Mouse (Mus musculus): ENCODE results near the gene Plscr2.

Gene Plscr2

DNA sequence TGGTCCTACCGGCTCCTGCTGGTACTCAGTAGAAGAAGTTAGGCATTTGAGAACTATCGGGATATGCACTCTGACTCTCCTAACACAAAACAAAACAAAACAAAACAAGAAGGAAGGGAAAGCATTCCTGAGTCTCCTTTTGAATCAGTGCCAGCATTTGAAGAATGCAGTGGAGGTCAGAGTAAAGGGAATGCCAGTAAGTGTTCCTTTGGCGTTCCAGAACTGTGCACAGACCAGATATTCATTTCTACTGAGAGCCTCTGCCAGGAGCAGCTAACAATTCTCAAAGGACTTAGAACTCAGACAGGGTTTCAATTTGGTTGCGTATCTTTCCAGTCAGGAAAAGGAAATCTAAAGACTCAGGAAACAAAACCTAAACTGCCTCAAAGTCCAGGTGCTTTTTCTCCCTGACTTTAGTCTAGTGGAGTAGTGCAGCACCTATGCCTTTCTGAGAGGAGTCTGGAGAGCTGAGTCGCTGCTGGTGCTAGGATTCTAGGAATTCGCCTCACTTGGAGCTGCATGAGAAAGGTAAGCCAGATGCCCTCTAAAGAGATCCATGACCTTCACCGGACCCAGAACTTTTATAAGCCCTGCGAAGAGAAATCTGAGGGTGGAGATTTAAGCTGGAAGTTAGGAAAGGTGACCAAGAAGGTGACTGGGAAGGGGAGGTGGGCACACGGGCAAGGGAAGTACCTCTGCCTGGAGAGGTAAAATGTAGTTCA lies at the start of gene Plscr2:
Gene Plscr2, plus strand, starts transcription at position 117 of the 722 bp plus-strand sequence.
- WGBS: 70% methylated on average over 9 of the region's 9 CpGs

DNA sequence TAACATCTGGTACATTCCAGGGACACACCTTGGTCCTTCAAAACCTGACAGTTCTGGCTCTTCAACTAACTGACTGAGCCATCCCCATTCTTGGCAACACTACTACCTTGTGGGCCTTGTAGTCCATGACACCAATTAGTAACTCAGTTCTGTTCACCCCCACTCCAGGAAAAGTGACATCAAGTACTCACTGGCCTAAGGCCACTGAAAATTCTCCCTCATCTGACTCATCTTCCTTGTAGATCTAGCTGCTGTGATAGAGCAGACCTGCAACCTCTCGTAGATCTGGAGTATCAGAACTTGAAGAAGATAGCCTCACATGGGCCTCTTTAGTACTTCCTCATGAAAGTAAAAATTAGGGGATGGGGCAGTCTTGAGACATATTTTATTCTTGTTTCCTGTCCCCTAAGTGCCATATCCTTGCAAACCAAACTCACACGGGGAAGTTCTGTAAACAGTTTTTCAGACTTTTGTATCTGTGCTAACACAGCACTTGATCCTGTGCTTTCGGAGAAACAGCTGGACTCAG lies 49.2 kb upstream of the Plscr2 start:
- 89% methylated on average over 3 of the region's 3 CpGs for WGBS

DNA sequence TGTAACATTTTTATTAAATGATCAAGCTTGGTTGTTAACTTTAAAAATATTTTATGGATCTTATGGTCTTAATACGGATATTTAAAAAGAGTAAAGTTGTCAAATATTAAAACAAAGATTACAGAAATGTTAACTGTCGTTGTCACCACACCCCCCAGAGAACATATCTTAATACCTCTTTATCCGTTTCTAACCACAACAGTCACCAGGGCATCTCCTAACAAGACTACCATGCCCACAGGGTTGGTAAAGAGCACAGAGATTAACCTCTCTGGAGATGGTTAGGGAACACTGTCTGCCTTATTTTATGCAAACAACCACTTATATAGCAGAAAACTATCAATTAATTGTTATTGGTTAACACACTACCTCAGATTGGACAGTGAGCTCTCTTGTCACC lies 48.6 kb upstream of the Plscr2 start:
- 90% methylated on average over 3 of the region's 3 CpGs for WGBS

DNA sequence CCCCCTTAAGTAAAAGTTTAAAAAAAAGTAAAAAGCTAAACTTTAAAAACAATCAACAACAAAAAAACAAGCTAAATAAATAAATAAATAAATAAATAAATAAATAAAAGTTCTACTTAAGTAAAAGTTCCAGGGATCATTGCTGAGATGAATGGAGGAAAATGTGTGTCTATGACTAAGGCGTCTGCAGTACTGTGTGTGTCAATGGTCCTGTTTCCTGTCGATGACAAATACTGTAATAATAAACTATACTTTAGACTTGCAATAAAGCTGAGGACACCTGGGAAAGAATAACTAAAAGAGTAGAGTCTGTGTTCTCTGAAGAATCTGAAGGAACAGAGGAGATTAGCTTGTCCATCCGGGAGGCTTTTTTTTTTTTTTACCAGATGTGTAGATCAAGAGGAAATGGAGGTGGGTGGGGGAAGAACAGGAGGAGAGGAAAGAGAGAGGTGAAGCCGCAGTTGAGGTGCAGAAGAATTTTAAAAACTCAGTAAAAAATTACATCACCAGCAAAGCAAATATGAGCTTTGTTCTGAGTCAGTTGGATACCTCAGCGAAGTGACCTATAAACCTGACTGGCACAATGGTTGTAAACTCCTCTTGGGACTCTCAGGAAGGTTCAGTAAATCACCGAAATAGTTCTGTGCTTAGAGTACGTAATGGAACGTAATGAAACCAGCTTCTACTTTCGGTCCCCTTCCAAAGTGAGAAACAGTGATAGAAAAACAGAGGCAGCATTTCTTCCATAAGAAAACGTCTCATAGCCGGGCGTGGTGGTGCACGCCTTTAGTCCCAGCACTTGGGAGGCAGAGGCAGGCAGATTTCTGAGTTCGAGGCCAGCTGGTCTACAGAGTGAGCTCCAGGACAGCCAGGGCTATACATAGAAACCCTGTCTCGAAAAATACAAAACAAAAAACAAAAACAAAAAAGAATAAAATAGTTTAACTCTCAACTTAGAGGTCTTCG lies 46.3 kb upstream of the Plscr2 start:
- WGBS: 89% methylated on average over 16 of the region's 16 CpGs

DNA sequence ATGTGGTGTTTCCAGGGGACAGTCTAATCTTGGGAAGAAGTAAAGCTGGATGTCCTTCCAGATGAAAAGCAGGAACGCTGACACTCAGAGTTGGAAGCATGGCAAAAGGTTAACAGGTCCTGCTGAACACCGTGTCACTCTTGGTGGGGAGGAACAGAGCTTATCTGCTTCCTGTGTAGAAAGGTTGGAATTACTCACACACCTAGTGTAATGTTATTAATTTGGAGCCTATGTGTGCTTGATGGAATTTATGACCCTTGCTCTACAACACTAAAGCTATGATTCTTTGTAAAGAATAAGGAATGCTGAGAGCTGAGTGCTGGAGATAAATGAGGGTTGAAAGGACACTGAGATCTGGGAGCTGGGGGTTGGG lies 45.6 kb upstream of the Plscr2 start:
- 86% methylated on average over 2 of the region's 2 CpGs for WGBS

DNA sequence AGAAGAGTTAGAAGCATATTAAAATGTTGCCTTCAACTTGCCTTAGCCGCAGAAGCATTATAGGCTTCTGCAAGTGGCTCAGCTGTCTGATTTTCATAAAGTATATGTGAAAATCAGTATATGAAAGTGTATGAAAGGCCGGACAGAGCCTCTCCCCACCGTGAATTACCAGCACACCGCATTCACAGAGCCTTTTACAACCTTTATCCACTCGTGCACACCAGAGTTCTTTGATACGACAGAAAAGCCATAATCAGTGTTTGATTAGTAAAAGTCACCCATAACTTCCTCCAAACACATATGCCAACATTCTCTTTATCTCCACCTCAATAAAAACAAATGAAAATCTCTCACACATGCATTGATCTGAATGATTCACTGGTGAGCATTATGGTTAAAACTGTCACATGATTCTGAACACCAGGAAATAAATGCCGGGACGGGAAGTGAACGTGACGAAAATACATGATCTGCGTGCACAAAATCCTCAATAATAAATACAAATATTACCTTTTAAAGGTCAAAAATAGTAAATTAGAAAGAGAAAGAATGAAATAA lies 40.4 kb upstream of the Plscr2 start:
- WGBS: 93% methylated on average over 11 of the region's 11 CpGs

DNA sequence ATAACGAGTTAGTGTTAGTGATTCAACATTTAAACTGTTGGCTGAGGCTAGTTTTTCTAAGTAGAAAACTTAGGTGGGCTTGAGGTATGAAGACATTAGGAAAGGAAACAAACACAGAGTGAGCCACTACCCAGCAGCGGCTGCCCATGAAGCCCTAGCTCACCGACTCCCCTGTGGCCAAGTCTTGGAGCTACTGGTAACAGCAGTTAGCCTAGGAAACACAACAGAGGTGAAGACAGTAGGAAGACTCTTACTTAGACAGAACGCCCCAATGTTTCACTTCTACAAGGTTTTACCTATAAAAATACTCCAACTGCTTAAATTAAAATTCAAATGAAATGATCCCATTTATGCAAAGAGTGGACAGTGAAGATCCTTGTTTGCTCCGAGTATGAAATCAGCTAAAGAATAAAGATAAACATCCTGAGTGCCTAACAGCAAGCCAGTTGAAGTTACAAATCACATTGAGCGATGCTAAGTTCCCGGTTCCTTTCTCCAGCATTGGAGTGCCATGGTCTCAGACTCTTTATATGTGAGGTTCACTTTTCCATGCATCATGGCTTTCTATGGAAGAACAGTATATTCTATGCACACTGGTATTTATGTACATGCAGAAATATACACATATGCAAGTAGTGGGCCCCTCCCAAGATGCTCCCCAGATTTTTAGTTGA lies 26.5 kb upstream of the Plscr2 start:
- WGBS: 84% methylated on average over 7 of the region's 7 CpGs

DNA sequence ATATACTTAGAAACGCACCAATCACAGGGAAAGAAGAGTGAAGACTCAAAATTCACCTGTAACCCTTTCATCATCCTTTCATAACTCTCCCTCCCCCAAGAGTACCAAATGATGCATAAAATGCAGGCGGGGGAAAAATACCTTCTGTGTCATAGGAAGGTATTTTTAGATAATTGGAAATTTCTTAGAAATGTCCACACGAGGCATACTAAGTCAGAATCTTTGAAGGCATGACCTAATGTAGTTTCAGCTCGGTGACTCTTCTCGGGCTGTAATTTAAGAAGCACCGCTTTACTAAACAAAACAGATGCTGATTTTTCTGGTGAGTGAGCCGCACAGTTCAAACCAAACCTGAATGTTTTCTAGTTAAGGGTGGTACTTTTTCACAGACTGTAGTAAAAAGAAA lies 26.0 kb upstream of the Plscr2 start, which contains the start of gene Plscr1:
Gene Plscr1, plus strand, starts transcription at position 304 of the 406 bp plus-strand sequence.
- WGBS: 49% methylated on average over 7 of the region's 7 CpGs

DNA sequence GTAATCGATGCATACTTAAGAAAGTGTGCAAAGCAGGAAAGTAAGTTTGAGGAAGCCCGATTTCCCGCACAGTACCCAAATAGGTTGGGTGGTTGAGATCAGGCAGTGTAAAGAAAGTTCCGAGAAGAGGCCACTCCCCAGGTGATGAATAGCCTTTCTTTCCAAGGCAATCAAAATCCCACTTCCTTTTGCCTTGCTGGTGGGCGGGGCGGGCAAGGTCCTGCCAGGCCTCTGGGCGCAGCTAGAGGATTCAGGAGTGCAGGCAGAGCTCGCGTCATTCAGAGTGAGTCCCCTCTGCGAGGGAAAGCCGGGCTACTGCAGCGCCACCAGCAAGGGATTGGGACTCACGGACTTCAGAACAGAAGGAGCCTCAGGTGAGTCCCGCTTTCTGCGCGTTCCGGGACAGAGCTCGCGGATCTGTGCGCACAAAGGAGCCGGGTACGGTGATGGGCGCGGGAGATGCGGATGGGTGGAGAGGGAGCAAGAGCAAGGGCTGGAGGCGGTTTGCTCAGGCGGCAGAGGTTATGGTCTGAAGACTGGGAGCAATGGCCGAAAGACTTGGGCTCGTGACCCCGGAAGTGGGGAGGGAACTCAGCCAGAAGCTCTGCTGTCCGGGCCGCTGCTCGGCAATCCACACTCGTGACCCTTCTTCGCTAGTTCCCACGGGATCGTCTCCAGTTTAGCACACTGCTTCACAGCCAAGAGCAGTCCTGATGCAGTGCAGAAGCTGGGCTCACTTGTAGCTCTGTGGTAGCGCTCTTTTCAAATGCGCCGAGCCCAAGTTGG lies 25.2 kb upstream of the Plscr2 start:
- 2% methylated on average over 40 of the region's 40 CpGs for WGBS

DNA sequence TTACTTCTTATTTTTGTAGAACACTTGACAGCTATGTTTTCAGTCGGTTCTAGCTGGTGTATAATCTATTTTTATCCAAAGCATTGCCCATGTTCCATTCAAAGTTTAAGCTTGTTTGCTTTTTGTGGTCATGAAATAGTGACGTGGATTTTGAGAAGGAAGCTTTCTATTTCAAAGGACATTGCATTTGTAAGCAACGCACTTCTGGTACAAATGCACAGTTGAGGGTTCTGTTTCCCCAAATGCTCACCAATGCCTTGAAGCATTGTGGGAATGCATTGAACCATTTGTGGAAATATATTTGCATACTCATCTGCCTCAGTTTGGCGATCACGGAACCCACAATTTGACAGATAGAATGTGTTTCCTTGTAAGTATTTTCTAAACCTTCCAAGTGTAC lies 22.7 kb upstream of the Plscr2 start:
- 55% methylated on average over 5 of the region's 5 CpGs for WGBS

DNA sequence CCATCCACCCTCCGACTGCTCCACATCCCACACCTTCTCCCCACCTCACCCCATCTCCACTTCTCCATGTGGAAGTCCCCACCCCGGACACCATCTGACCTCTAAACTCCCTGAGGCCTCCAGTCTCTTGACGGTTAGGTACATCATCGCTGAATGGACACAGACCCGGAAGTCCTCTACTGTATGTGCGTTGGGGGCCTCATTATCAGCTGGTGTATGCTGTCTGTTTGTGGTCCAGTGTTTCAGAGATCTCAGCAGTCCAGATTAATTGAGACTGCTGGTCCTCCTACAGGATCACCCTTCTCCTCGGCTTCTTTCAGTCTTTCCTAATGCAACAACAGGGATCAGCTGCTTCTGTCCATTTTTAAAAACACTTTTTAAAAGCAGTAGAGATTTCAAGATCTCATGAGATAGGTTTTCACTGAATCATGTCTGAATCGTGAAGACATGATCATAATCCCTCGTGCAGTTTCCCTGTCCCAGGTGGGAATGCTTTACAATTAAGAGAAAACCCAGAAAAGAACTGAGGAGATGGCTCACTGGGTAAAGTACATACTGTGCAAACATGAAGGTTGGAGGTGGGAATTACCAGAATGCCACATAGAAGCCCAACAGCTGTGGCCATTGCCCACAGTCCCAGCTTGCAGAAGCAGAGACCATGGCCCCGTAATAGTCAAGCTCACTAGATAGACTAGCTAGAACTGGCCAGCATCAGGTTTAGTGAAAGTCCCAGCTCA lies 21.6 kb upstream of the Plscr2 start:
- 95% methylated on average over 10 of the region's 10 CpGs for WGBS

DNA sequence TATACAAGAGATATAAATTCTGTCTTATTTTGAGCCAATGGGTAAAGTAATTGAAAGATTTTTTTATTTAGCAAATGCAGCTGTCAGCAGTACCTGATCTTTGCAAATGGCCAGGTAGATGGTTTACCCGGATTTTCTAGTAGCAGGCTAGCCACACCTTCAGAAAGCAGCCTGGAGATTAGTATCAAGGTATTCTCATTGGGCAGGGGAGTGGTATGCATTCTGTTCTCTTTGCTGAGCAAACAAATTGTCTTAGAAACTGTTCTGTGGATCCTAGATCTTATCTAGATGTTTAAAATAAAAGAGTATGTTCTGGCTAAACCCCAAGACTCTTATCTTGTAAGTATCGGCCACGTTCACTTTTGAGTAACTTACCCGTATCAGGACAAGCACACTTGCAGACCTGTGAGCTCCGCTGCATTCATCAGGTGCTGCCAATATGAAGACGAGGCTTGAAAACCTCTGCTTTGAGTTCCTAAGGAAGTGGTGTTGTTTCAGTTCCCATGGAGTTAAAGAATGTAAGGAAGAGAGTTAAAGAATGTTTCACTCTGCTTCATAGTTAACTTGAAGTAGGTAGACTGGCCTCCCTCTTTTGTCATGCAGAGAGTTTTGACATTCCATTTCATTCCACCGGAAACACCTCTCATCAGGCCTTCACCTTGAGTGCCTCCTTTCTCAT lies 14.8 kb upstream of the Plscr2 start:
- 88% methylated on average over 7 of the region's 7 CpGs for WGBS

DNA sequence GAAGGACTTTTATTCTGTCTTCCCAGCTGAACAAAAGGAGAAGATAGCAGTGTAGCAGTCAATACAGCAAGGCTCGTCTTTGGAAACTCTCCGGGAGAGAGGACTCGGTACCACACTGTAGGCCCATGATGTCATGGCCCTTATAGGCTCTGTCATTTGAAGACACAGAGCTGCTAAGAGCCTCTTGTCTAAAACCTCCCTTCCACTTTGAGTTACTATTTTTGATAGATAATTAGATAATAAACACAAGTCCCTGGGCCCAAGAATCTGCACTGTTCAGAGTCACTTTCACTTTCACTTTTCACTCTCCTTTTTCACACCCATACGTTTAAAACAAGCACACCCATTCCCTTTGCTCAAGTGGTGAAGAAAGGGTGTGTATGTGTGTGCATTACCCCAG lies 9.7 kb upstream of the Plscr2 start:
- WGBS: 82% methylated on average over 4 of the region's 4 CpGs

DNA sequence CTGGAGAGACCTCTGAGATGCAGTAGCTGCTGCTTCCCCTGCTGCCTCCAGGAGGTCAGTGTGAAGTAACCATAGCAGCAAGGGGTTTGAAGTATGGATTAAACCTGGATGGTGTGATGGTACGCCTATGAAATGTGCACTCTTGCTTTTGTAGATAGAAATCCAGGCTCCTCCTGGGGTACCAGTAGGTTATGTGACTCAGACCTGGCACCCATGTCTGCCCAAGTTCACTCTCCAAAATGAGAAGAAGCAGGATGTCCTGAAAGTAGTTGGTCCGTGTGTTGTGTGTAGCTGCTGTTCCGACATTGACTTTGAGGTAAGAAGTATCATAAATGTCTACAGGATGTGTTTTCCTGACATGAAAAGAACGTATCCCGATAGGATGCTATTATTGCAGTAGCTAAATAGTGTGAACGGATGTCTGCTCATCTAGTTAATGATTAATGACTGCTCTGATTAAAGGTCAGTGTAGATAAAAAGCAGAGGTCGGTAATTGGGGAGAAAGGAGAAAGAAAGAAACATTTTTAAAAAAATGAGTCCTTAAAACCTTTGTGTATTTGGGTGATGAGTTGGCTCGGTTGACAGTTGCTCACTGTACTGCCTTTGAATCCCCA lies 8.7 kb upstream of the Plscr2 start:
- 88% methylated on average over 8 of the region's 8 CpGs for WGBS

DNA sequence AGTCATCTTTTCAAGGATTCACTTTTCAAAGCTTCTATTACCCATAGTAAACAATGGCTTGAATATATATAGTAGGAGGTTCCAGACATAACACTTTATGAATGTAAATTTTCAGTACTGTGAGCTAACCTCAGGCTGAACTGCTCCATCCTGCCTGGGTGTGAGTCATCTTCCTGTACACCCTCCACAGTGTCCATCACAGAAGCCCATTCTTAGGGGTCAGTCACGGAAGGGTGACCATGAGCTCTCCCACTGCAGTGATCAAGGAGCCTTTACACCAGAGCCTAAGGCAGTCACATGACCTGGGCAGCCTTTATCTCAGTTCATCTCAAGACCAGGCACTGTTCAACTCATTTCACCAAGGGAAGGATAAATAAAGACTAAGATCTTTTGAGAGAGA lies 7.7 kb upstream of the Plscr2 start:
- WGBS: 94% methylated on average over 1 of the region's 1 CpGs

DNA sequence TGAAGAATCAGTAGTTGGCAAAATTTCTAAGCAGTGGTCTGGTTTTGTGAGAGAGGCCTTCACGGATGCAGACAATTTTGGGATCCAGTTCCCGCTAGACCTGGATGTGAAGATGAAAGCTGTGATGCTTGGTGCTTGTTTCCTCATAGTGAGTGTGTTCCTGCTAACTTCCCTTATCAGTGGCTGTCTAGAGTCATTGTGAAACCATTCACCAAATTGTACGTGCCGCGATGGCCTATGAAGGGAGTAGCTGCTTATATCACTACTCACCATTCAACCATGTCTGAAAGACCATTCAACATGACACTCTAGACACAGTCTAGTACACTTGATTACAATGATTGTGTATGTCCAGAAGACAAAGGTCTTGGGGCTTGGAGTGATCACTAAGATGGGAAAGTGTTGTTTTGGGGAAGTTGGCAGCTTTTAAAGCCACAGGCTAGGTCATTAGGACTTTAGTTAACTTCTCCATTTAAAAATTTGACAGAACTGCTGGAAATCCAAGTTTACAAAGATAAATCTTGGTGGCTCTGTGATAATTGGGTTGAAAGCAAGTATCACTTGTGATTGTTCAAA lies 5.5 kb upstream of the Plscr2 start:
- 88% methylated on average over 5 of the region's 5 CpGs for WGBS

DNA sequence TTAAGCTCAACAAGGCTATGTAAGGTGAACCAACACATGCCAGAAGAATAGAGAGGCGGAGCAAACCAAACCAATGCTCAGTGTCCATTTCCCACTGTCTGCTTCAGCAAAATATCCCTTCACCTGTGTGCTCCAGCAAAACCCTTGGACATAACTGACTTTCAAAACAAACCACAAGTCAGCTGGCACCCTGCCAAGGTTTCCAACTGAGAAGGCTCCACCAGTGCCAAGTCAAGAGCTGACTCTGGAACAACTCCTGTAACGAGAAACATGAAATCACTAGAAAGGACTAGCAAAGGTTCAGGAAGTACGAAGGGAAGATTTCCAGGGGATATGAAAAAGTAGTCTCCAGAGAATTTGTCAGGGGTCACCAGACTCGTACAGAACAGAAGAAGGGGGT lies 4.5 kb upstream of the Plscr2 start:
- WGBS: 66% methylated on average over 4 of the region's 4 CpGs

DNA sequence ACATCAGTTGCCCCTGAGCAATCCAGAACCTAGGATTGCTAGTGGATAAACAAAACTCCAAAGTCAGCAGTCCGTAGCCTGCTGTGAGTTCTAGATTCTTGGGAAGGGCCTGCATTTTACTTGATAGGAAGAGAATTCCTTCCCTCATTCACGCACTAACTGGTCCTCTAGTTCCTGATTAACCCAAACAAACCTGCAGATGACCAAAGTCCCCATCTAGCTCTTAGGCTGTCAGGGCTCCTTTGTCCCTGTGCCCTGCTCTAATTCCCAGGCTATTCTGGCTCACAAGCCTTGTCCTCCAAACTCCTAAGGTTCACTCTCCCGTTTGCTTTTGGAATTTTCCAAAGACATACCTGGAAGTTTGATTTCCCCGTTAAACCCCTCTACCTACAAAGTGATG lies 2.8 kb upstream of the Plscr2 start:
- WGBS: 93% methylated on average over 4 of the region's 4 CpGs

DNA sequence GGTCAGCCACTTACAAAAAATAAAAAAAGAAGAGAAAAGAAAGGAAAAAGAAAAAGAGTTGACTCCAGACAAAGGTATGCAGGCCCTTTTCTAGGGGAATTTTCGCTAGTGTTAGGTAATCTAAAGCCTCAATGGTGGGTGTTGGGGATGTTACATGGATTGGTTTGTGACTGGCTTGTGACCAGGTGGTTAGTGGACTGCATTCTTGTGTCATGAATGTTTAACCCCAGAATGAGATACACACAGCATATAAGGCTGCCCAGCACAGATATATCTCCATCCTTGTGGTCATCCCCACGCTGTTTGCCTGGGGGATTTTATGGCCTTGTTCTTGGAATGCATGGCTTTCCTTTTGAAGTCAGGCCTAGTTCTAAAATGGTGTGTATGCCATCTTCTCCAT lies 2.1 kb upstream of the Plscr2 start:
- WGBS: 91% methylated on average over 2 of the region's 2 CpGs
